Mouse (Mus musculus) heart, adult 2 months (tissue): ENCODE measurements around the gene Itga9. TPM values are rescaled to one million over a fixed set of nuclear protein-coding genes. Genes with fewer than 3 reads are reported as not detected.

Source experiments
- DNase-seq, 2 experiments: peaks; one replicate each; pipeline ENCODE4 v3.0.0; 2021
- H3K27ac ChIP-seq: fragments of 200-600 bp; 2 replicates; pipeline ENCODE4 v1.8.1; 2022
- H3K27me3 ChIP-seq: fragments of 200-500 bp; 2 replicates; pipeline ENCODE4 v1.6.1; 2012; ENCODE audit warnings: mild to moderate bottlenecking, low read length, inconsistent platforms, mixed read lengths; ENCODE audit not compliant: control insufficient read depth, insufficient read depth
- H3K36me3 ChIP-seq: fragments of 200-500 bp; 2 replicates; pipeline ENCODE4 v1.6.1; 2012; ENCODE audit warnings: low read length, inconsistent platforms; ENCODE audit not compliant: control insufficient read depth, insufficient read depth
- H3K4me1 ChIP-seq: fragments of 200-500 bp; 2 replicates; pipeline ENCODE4 v1.6.1; 2011; ENCODE audit warnings: low read length; ENCODE audit not compliant: control insufficient read depth, insufficient read depth
- H3K4me3 ChIP-seq: fragments of 200-600 bp; 2 replicates; pipeline ENCODE4 v1.8.1; 2022
- H3K79me2 ChIP-seq: fragments of 200-500 bp; replicated peaks from 2 replicates; pipeline ENCODE4 v1.6.1; 2012; ENCODE audit warnings: mild to moderate bottlenecking, inconsistent platforms, low read length, moderate library complexity, mixed read lengths; ENCODE audit not compliant: control insufficient read depth, insufficient read depth
- H3K9ac ChIP-seq: fragments of 200-500 bp; 2 replicates; pipeline ENCODE4 v1.6.1; 2012; ENCODE audit warnings: low read depth, mild to moderate bottlenecking, control low read depth, inconsistent platforms, low read length, mixed read lengths
- CTCF ChIP-seq: fragments of 200-600 bp; IDR thresholded peaks from 2 replicates; pipeline ENCODE4 v1.8.1; 2022; ENCODE audit warnings: antibody characterized with exemption, mild to moderate bottlenecking, moderate library complexity
- EP300 ChIP-seq: fragments of 200-500 bp; IDR thresholded peaks from 2 replicates; pipeline ENCODE4 v1.6.1; 2011; ENCODE audit warnings: low read depth, low read length, control low read depth; ENCODE audit not compliant: insufficient read depth
- POLR2A ChIP-seq: fragments of 200-500 bp; IDR thresholded peaks from 2 replicates; pipeline ENCODE4 v1.6.1; 2011; ENCODE audit warnings: mild to moderate bottlenecking, low read depth, low read length, control low read depth; ENCODE audit not compliant: insufficient read depth
- WGBS: fragments of 180-500 bp; shearing (Covaris S2); methylation state at CpG from one replicate; pipeline ENCODE4 v1.1.7; 2018; 5-methylcytosine and 5-hydroxymethylcytosine counted together
- intact Hi-C: fragments of 180-260 bp; cut with DNase I; formaldehyde crosslinking; loops from one replicate; pipeline ENCODE4 v1.15.1; 2025
- polyA plus RNA-seq: library from polyadenylated mRNA; depleted of rRNA; stranded (reverse); fragments of >200 nt; gene quantifications from 2 replicates; pipeline ENCODE4 v1.2.3, GENCODE M21; 2012
- total RNA-seq, 2 experiments: library from RNA; stranded (reverse); gene quantifications; 2 replicates each; pipeline ENCODE4 v1.2.3; 2021

Gene Itga9
- total and polyA plus RNA-seq, 3 experiments: 34.8 to 41.9 (median 35.3) TPM

DNA sequence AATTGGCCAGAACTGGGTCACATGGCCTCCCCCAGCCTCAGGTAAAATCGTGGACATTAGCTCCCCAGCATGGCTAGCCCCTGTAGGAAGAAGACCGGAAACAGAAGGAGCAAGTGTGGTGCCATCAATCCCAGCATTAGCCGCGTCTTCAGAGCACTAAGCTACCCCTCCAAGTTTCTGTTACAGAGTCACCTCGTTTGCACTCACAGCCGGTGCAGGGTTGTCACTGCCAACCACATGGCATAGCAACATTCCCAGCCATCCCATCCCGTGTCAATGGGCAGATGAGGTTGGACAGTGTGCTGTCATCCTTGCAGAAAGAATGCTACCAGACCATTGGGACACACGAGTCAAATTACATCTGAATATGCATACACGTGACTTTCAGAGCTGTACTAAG is 324.1 kb downstream of the Itga9 start:
- intact Hi-C loops: no loop called here
- whole genome bisulfite sequencing: 70% methylated on average over 9 of the region's 9 CpGs

DNA sequence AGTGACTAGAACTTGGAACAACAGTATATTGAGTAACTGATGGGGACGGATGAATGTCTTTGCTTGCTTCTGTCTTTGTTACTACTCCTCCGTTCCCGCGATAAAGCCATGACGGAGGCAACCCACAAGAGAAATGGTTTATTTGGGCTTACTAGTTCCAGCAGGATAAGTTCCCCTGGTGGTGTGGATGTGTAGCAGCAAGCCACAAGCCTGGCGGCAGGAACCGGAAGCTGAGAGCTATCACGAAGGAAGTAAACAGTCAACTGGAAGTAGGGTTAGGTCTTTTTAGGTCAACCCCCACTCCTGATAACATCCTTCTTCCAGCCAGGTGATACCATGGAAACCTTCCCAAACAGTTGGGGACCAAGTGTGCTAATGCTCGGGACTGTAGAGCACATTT is 327.3 kb downstream of the Itga9 start:
- intact Hi-C loops: no loop called here
- Histone ChIP-seq H3K79me2 (no peaks in the 10 kb centered on the region), H3K4me3 (no peak overlapping the region), H3K36me3 (no peaks in the 10 kb centered on the region; the same call in 1 of the 2 replicates), H3K27me3 (no peaks in the 10 kb centered on the region), H3K9ac (no peak overlapping the region), H3K4me1 (peaks cover 12% of the 10 kb centered on the region), H3K27ac (peak overlapping the region; percentile 19; the same call in 1 of the 2 replicates)
- no peak for DNase-seq
- WGBS: 67% methylated on average over 9 of the region's 9 CpGs
- TF ChIP-seq CTCF: peak; percentile 52
- TF ChIP-seq EP300: no peak

More for the DNA sequence above, 324.1 kb downstream of the Itga9 start:
- Histone ChIP-seq H3K4me1 (peaks cover 2% of the 10 kb centered on the region; the same call in 1 of the 2 replicates), H3K27ac (no peak overlapping the region; the same call in 1 of the 2 replicates), H3K79me2 (no peaks in the 10 kb centered on the region), H3K9ac (no peak overlapping the region), H3K36me3 (no peaks in the 10 kb centered on the region; the same call in 1 of the 2 replicates), H3K27me3 (no peaks in the 10 kb centered on the region), H3K4me3 (no peak overlapping the region)
- TF ChIP-seq EP300 (no peak), POLR2A (no peak), CTCF (no peak)
- DNase-seq: no peak

DNA sequence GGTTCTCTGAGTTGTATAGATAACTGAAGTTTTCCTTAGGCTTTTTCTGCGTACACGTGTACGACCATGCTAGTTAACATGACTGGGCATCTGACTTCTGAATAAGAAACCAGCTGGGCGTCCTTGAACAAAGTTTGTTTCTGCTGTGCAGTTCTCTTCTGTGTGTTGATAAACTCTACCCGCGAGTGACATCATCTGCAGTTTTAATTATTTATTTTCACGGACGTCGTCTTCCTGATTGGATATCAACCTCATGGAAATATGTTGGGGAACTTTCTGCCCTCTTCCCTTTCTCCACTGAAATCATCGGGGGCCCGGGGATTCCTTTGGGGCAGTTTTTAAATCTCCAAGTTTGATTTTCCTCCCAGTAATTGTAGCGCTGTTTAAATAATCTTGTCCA is 327.8 kb downstream of the Itga9 start:
- TF ChIP-seq CTCF: no peak
- no peak for TF ChIP-seq EP300
- no peak for TF ChIP-seq POLR2A
- Histone ChIP-seq H3K4me3 (no peak overlapping the region), H3K27me3 (no peaks in the 10 kb centered on the region), H3K9ac (no peak overlapping the region), H3K79me2 (no peaks in the 10 kb centered on the region), H3K4me1 (peaks cover 12% of the 10 kb centered on the region), H3K27ac (peak overlapping the region; percentile 19; the same call in 1 of the 2 replicates), H3K36me3 (no peaks in the 10 kb centered on the region; the same call in 1 of the 2 replicates)
- DNase-seq: no peak
- 48% methylated on average over 12 of the region's 12 CpGs for WGBS
- intact Hi-C loops: no loop called here

DNA sequence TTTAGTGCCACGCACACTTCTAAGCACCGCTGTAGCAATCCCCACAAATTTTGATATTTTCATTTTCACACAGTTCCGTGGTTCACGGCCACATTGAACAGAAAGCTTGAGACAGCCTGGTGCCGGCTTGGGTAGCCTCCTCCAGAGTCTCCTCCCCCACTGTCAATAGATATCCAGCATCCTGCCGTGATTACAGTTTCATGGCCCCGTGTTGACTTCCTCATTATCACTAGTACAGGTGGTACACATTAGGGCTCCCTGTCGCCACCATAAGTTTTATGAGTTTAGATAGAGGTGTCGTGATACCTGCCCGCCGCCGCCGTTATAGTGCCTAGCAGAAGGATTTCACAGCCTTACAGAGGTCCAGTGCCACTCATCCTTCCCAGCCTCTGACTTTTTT is 328.6 kb downstream of the Itga9 start:
- no peaks in the 10 kb centered on the region for H3K27me3 ChIP-seq
- no peak for DNase-seq
- peaks cover 12% of the 10 kb centered on the region for H3K4me1 ChIP-seq
- H3K79me2 ChIP-seq: no peaks in the 10 kb centered on the region
- 76% methylated on average over 13 of the region's 13 CpGs for WGBS
- intact Hi-C loops: no loop called here
- no peak overlapping the region for H3K4me3 ChIP-seq
- no peaks in the 10 kb centered on the region; the same call in 1 of the 2 replicates for H3K36me3 ChIP-seq
- TF ChIP-seq CTCF: no peak
- TF ChIP-seq POLR2A: no peak
- TF ChIP-seq EP300: no peak
- no peak overlapping the region for H3K27ac ChIP-seq
- no peak overlapping the region for H3K9ac ChIP-seq

GRCm38 (mm10) chr9:118936071-118936470 is 329.6 kb downstream of the Itga9 start:
- DNase-seq: no peak
- H3K4me1 ChIP-seq: peaks cover 15% of the 10 kb centered on the region
- no peak overlapping the region for H3K4me3 ChIP-seq
- no peaks in the 10 kb centered on the region; the same call in 1 of the 2 replicates for H3K36me3 ChIP-seq
- no peaks in the 10 kb centered on the region for H3K27me3 ChIP-seq
- 49% methylated on average over 12 of the region's 12 CpGs for WGBS
- H3K27ac ChIP-seq: peak overlapping the region; percentile 61
- TF ChIP-seq POLR2A: no peak
- 0 out of 2 replicates have a peak, but pooled peaks have one; percentile 30 for TF ChIP-seq EP300
- H3K9ac ChIP-seq: no peak overlapping the region
- intact Hi-C loops: no loop called here
- H3K79me2 ChIP-seq: no peaks in the 10 kb centered on the region

DNA sequence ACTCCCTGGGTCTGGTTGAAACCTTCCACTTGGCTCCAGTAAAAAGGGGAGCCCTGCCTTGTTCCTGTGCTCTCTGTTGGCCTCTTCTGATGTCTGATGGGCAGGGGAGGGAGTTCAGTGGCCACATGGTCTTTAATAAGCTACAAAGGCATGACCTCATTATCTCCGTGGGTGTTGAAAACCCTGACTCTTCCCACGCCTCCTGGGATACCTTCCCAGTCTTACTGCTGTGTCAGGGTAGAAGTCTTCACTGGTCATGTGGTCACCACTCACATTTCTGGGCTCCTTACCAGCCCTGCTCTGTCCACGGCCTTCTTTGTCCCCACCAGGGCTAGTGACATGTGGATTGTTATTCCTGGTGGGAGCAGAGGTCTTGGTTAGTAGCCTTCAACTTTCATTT is 331.0 kb downstream of the Itga9 start:
- WGBS: 20% methylated on average over 3 of the region's 3 CpGs
- Histone ChIP-seq H3K79me2 (no peaks in the 10 kb centered on the region), H3K4me3 (no peak overlapping the region), H3K27me3 (no peaks in the 10 kb centered on the region), H3K27ac (peak overlapping the region; percentile 31; the same call in 1 of the 2 replicates), H3K9ac (no peak overlapping the region), H3K36me3 (no peaks in the 10 kb centered on the region; the same call in 1 of the 2 replicates), H3K4me1 (peaks cover 15% of the 10 kb centered on the region)
- DNase-seq: peak; percentile 58 to 78
- intact Hi-C loops: no loop called here
- TF ChIP-seq EP300 (no peak), CTCF (no peak), POLR2A (no peak)
